Mouse (Mus musculus): ENCODE results near the gene Atp6v0e.

DNA sequence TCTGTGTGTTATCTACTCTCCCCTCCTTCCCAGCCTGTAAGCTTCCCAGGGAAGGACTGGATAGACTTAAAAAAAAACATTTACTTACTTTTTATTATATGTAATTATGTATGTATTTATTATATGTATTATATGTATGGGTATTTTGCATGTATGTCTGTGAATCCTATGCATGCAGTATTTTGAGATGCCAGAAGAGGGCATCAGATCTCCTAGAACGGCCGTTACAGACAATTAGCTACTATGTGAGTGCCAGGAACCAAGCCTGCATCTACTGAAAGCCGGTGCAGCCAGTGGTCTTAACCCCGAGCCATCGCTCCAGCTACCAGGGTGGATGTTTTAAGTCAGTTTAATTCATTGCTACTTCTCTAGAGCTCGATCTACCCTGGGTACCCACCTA lies 18.2 kb downstream of the Atp6v0e start:
- TF ChIP-seq CTCF (IDR thresholded peaks at IDR 0.05) (peak; percentile 44), EP300 (IDR thresholded peaks at IDR 0.05; ENCODE audit: insufficient read depth, low read depth, low read length) (no peak)
